Mouse (Mus musculus): ENCODE measurements around the gene Klhl29.

Gene Klhl29

DNA sequence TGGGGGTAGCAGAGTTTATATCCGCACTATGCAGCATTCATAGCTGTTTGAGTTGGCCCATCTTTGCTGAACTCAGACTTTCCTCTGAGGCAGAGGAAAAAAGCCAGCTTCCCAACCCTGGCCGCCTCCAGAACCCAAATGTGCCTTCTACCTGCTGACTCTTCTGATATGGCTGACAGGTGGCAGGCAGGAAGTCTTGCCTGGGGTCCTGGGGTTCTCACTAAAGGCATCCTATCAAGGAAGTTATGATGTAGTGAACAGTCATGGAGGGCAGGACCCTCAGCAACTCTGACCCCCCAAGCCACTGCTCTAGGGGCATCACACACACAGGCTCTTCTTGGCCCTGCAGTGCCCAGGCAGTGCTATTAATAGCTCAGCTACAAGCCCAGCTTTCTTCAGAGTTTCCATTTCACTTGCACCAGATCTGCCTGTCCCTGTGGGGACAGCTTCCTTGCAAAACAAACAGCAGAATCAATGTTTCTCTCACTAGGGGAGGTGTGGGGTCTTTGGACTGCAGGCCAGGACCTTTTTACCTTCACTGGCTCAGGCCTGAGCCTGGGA is 187.6 kb downstream of the Klhl29 start:
- DNase-seq (ENCODE audit: low read depth, low spot score), result no peak

DNA sequence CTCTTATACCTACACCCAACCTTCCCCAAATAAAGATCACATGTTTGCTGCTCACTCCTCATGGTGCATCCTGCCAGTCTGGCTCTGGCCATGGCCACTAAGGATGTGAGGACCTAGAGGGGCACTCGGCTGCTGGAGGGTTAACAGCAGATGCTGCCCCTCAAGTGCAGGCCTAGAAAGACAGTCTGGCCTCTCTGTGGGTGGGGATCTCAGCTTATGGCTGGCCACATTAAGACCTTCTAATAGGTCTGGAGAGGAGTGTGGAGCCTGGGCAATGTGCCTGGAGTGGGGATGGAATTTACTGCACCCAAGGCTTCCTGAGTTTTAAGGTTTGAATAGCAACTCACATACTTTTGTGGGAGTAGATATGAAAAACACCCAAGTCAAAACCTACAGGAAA is 188.8 kb downstream of the Klhl29 start:
- no peak for DNase-seq (ENCODE audit: low read depth, low spot score)

DNA sequence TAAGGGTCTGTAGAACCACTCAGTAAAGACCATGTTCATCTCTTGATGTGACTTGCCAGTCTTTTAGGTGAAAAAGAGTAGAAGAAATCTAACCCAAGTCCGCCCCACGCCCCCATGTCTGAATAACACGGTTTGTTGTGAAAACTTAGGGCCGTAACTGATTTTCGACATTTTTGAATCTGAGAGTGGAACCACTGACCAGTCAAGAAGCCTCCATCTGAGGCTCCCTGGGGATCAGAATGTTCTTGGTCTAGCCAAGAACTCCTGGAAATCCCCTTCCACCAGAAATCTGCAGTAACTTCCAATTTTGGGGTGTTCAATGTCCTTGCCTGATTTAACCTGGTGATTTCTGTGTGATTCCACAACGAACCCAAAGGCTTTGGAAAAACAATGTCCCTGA is 189.9 kb downstream of the Klhl29 start:
- DNase-seq (ENCODE audit: low read depth, low spot score), result no peak

DNA sequence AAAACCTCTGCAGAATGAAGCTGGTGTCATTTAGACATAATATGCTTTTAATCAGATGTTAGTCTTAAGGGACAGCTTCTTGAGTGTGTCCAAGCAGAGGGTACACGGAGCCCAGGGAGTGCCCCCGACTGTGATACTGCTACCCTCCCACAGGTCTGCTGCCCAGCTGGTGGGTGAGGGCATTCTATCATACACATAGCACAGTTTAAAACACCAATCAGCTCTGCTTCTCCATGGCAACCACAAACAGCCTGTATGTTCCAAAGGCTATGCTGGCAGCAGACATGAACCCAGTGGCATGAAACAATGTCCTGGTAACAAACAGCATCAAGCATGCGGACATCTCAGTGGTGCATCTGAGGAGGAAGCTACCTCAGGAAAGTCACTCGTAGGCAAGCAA is 192.9 kb downstream of the Klhl29 start:
- no peak for DNase-seq (ENCODE audit: low read depth, low spot score)

DNA sequence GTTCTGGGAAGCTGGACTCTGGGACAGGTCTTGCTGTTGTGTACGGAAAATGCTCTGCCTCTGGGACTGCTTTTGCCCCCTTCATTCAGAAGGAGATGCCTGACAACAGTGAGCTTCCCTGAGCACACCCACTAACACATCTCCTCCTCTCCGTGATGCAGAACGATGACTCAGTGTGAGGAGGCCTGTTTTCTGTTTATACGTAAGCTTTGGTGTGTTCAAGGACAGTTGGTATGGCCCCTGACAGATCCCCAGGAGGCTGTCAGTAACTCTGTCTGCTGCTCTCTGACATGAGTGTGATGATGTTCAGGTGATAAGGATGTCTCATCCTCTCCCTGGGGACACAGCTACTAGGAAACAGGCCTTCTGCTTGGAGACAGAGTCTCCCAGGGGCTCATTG is 193.3 kb downstream of the Klhl29 start:
- DNase-seq (ENCODE audit: low read depth, low spot score), result no peak

DNA sequence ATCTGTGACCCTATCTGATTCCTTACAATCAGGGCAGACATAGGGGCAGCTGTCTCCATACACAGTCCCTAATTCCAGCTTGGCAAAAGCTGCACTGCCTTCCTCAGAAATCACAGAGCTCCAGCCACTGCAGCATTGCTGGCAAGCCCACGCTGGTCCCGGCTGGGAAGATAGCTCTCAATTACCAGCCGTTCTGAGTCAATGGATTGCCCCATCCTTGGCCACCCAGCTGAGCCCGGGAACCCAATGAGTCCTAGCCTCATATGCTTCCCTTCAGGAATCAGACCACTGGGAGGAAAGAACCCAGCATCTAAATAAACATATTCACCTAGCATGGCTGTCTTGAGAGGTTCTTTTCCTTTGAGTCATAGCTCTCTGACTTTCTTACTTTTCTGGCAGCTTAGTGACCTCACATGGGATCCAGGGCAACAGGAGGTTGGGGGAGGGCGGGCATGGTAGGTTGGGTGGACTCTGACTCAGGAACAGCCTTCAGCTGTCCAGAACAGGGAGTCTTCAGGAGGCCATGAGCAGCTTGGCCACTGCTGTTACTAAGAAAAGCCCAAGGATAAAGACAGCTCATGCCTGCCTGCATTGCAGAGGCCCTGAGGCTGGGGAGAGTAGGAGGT is 198.7 kb downstream of the Klhl29 start:
- DNase-seq (ENCODE audit: low read depth, low spot score), result no peak

DNA sequence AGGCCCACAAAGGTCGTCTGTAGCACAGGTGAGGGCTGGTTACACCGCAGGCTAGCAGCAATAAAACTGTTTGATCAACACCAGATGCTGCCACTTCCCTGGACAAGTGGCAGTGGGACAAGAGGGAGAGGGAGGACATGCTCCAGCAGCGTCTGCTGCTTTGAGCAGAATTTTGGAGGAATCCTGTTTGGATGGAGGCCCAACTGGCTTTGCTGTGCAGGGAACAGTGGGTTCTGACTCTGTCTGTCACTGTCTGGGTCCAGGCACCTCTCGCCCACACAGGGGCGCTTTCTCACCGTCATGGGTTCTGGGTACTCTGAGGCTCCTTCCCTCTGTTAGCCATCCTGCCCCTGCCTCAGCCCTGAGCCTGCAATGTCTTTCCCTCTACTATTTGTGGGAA is 209.3 kb downstream of the Klhl29 start:
- DNase-seq (ENCODE audit: low read depth, low spot score), result peak; percentile 14

DNA sequence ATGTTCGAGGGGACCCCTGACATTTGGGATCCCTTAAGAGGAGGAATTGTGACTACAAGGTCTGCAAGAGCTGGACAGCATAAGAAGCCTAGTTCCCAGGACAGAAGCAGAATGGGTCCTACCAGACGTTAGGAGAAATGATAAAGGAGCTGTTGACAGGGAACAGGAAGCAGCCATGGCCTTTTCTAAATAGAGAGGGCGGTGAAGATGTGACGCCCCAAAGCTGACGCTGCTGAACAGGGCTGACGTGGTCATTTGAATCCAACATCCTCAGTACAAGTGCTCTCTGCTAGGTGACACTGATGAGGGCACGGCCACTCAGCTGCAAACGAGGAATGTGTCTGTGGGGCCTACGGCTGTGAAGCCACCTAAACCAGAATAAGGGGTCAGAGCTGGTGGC is 210.1 kb downstream of the Klhl29 start:
- DNase-seq (ENCODE audit: low read depth, low spot score), result no peak

DNA sequence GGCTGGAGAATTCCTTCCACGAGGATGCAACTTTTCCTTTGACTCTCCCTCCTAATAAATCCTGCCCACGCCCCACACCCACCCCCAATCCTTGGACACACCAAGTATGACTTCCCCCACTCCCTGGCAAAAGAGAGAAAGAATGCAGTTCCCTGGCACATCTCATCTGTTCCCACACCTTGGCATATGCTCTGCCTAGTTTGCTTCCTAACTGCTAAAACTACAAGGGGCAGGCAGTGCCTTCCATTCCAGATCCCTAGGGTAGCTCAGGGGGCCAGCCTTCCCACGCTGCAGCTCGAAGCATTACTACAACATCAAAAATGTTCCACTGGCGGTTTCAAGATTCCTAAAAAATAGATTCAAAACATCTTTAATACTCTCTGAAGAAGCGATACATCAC is 212.8 kb downstream of the Klhl29 start:
- DNase-seq (ENCODE audit: low read depth, low spot score), result no peak

DNA sequence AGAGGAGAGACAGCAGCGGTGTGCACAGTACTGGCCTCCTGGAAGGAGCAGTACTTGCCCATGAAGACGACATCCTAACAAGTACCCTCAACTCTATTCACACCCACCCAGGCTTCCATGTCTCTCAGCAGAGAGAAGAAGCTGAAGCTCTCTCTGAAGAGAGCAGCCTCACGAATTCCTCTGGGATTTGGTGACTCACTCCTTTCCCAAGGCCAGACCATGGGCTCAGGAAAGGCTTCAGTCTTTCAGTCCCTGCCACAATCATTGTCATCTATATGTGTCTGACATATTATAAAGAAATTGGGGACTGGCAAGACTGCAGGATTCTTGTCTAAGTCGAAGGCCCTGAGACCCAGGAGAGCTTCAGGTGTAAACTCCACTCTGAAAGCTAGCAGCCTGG is 213.9 kb downstream of the Klhl29 start:
- no peak for DNase-seq (ENCODE audit: low read depth, low spot score)

DNA sequence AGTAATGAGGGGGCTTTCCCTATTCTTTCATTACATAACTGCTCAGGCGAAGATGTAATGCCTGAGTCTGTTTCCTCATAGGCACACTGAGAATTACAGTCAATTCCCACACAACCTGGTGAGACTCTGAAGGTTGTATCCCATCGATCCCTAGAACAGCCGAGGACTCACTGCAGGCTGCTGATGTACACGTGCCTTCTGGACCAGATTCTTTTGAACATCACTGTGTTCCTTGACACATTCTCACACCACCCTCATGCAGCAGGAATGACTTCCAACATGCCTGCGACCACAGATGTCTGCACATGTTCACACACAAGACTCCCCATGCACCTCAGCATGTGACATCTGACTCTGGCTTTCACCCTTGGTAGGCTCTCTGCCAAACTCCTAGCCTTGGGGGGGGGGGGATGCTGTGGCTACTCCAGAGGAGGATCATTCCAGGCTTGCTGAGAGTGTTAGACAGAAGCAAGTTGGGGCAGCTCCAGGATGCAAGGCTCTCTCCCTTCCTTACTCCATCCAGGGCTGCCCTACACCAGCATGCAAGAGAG is 217.5 kb downstream of the Klhl29 start:
- no peak for DNase-seq (ENCODE audit: low read depth, low spot score)

DNA sequence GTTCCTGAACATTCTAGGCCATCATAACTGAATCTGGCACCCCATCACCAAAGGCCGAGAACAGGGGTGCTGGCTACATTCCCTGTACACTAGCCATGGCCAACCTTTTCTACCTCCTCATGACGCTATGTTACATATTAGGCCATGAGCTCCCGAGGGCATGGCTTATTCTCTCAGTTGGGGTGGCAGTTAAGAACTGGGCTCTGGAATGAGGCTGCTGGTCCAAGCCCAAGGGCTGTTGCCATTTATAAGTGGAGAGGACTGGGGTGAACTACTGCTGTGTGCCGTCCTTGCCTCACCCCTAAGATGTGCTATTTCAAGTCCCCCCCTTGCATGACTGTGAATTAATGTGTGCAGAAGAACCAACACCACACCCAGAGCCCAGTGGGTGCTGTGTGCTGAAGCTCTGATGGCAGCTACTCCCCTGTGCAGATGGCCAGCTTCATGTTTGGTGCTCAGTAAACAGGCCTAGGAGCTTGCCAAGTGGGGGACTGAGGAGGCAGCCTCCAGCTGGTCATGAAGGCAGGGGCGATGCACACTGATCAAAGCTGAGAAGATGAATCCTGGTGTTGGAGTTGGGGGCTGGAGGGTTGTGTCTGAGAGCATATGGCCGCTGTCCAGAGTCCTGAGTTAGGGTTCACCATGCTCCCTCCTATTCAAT is 218.3 kb downstream of the Klhl29 start:
- DNase-seq (ENCODE audit: low read depth, low spot score), result no peak

DNA sequence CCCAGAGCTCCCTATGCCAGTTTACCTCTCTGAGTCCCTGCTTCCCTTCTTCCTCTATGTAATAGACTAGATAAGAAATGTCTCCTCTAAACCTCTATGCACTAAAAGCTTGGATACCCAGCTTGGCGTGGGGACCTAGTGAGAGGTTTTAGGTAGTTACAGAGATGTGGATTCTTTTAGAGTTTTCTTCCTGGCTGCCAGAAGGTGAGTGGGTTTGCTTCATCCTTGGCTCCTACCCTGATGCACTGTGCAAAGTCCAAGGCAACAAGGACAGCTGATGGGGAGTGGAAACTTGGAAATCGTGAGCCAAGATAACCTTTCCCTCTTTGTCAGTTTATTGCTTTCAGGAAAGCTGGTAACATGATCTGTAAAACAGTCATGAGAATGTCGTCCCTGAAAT is 220.3 kb downstream of the Klhl29 start:
- DNase-seq (ENCODE audit: low read depth, low spot score), result no peak

DNA sequence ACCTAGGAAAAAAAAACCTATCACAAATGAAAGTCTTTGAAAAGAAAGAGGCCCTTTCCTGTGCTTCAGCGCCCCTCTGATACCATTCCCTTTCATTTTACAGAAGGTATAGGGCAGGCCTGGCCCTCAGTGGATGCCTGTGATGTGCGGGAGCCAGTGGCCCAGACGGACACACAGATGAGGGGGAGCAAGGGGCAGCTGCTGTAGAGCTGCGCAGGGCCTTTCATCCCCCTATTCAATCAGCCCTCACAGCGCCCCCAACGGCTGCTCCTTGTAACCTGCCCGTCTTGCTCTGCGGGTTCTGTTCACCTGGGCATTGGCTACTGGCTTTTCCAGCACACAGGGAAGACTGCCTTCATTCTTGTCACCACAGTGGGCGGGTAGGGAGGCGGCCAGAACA is 223.6 kb downstream of the Klhl29 start:
- DNase-seq (ENCODE audit: low read depth, low spot score), result no peak

DNA sequence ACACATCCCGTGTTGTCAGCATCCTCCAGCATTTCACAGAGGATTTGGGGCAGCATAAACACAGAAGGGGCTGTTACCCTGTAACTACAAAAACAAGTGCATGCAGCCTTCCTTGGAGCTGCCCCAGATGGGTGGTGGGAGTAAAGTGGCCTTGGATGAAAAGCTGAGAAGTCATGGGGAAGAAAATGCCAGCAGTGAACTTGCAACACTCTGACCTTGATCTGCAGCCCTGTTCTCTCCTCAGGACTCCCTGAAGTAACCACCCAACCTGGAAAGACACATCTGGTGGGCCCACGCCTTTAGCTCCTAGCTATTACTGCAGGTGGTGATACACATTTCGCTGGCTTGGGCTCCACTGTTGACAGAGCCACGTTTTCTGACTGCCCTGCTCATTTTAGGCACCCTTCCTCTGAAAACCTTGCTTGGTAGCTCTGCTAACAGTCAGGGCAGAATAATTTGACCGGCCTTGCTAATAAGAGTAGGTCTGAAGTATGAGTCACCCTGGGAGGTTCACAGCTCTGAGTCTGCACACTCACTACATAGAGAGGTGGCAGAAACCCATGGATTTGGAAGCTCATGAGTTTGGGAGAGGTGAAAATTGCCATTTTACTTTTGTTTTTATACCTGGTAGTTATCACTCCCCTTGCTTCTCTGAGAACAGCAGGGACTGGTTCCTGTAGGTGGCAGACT is 228.0 kb downstream of the Klhl29 start:
- no peak for DNase-seq (ENCODE audit: low read depth, low spot score)

DNA sequence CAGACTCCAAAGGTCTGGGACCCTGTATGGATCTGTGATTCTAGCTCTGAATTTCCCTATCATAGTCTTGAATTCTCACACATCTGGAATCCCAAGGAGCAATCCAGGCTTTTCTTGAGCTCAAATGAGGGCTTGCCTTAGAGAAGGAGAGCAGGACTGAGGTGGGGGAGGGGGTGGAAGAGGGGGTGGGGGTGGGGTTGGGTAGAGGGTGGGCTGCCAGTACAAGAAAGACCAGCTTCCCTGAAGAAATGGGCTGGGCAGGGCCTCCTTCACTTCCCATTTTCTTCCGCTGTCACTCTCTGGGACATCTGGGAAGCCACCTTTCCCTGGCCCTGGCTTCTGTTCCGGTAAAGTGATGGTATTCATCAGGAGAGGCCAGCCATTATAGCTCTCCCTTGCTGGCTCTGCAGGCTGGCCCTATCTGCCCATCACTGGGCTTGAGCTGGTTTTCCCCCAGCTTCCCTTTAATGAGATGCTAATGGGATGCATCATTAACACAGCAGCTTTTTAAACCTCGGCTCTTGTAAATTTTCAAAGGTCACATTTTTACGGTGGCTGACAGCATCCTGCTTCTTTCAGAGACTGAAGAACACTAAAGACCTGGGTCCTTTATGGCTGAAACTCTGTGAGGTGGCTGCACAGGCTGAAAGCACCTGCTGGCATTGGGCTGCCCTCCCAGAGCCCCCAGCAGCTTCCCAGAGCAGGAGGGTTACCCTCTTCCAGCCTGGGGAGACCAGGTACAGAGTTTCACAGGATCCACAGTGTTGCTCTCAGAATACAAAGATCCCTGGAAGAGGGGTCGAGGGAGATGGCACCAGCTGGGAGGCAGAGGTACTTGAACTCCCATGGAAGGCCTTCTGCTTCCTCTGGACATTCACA is 231.3 kb downstream of the Klhl29 start:
- DNase-seq (ENCODE audit: low read depth, low spot score), result no peak

DNA sequence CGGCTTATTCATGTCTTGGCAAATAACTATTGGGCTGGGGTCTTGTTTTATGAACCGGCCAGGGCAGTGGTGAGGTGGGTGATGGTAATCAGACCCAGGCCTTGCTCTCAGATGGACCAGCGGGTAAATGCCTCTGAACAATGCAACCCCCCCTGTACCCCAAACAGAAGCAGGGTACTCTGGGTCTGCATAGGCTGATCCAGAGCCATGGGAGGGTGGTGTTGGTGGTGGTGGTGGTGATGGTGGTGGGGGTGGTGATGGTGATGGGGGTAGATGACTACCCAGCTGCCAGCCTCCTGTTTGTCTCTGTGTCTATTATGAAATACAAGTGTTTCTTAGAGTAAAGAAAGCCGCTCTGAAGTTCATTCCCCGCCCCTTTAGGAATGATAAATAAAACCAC is 232.3 kb downstream of the Klhl29 start:
- DNase-seq (ENCODE audit: low read depth, low spot score), result no peak

DNA sequence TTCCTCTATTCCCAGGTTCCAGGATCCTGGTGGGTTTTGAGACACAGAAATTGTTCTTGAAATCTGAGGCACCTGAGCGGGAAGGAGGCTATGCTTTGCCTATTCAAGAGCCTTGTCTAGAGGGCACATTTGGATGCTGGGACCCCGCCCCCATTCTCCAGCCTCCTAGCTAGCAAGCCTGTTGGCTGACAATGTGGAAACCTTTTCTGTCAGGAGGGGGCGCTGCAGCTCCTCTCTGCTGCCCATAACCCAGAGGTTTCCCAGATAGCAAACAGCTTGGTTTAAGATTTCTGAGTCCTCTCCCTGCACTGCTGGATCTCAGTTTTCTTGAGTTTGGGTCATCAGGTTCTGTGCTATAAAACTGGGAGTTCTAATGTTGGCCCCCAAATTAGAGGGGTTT is 232.7 kb downstream of the Klhl29 start:
- peak; percentile 65 for DNase-seq (ENCODE audit: low read depth, low spot score)

DNA sequence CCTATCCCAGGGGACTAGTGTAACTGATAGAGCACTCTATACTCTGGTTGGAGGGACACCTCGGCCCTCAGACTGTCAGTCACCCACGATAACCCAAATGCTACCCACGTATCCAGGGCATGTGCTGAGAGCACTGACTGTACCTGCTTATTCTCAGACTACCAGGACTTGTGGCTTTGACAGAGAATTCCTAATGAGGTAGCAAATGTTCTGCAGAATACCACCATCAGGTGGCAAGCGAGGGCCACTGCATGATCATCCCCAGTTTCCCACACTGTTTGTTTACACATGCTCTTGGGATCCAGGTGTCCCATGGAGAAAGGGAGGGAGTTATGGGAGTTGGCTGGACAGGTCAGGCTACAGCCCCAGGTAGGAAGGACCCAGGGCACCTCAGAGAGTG is 234.4 kb downstream of the Klhl29 start:
- DNase-seq (ENCODE audit: low read depth, low spot score), result no peak

DNA sequence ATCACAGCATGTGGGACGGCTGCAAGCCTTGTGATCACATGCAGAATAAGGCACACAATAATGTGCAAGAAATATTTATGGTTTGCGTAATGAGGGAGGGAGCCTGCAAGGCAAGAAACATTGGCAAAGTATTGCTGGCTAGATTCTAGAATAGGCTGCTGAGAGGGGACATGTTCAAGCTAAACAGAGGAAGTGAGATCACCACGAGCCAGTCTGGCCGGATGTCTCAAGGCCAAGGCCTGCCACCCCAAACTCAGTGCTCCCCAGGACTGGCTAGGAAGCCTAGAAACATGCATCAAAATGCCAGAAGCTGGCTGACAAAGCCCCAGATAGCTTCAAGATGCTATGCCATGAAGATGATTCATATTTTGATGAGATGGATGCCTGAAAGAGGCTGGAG is 236.2 kb downstream of the Klhl29 start:
- no peak for DNase-seq (ENCODE audit: low read depth, low spot score)

DNA sequence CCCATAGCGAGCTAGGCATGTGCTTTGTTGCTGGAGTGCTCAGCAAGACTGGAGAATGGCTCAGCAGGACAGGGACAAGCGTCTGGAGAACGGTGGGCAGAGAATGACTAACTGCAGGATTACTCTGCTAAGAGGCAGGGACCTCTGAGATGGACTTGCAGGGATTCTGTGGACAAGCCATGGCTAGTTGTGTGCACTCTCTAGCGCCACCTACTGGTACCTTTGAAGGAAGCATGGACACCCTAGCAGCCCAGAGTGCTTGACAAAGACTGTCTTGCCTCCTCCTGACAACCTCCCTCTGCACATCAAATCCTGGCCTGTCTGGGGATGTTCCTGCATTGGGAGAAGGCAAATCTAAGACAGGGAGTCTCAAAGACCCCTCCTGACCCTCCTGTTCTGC is 239.2 kb downstream of the Klhl29 start:
- peak; percentile 78 for DNase-seq (ENCODE audit: low read depth, low spot score)

DNA sequence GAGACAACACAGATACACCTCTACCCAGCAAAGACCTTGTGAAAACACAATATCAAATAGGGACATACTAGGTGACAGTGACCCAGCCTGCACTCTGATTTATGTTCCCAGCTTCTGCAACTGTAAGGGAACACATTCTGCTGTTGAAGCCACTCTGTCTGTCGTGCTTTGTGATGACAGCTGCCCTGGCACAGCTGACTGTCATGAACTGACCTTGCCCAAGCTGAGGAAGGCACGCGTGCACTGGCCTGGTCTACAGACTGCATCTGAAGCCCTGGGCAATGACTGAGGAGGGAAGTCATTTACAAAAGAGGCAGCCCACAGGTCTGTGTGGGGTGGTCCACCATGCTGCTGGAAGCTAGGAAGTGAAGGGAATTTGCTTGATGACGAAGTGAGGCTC is 246.3 kb downstream of the Klhl29 start:
- DNase-seq (ENCODE audit: low read depth, low spot score), result no peak

Measured in retina, postnatal 7 days (tissue).